Mouse (Mus musculus): ENCODE results near the gene Cwf19l2. TPM values are rescaled to one million over a fixed set of nuclear protein-coding genes. Genes with fewer than 3 reads are reported as not detected.
"Not testable (repeated sequence)": the region's sequence is repeated elsewhere in the genome, so short reads cannot be mapped to it uniquely, and the experiment has no call there.

Gene Cwf19l2
- total RNA-seq (2017), result 69.2 and 74.0 TPM in 2 replicates

GRCm38 (mm10) chr9:3403251-3404208, at the start of gene Cwf19l2:
Gene Cwf19l2 (plus strand): TSS chr9:3403592.
- ATAC-seq (ENCODE audit: extremely low read depth, insufficient number of reproducible peaks, low FRiP score, poor library complexity, severe bottlenecking), result peak; percentile 96

DNA sequence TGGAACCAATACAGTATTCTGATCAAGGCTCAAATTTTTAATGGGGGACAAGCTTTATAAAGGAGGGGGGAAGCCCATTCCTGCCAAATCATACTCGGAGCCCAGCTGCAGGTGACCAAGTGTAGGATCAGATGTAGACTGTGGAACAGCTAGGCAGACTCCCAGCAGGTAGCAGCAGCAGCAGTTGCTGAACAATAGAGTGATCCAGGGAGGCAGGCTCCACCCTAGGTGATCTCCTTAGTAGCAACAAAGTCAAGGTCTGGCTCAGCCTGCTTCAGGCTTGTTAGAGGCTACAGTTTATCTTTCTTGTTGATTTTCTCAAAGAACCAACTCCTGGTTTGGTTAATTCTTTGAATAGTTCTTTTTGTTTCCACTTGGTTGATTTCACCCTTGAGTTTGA, 27.1 kb upstream of the Cwf19l2 start:
- not testable (repeated sequence) for ATAC-seq (ENCODE audit: extremely low read depth, insufficient number of reproducible peaks, low FRiP score, poor library complexity, severe bottlenecking)

DNA sequence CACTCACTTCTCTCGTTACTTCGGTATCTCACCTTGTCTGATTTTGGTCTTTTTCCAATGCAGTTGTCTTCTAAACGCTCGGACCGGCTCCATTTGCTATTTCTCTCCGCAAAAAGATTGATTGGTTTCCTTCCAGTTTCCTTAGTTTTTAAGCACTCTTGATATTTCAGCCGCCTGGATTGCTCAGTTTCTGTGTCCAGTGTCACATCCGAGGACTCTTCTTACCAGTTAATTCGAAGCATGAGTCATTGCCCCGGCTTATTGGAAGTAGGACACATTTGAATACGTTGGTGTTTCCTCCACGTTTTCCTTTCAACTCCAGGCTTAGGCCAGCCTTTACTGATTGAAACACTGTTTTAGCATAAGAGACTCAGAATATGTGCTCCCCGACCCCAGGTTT, 980 bp downstream of the Cwf19l2 start:
- no peak for ATAC-seq (ENCODE audit: extremely low read depth, insufficient number of reproducible peaks, low FRiP score, poor library complexity, severe bottlenecking)

DNA sequence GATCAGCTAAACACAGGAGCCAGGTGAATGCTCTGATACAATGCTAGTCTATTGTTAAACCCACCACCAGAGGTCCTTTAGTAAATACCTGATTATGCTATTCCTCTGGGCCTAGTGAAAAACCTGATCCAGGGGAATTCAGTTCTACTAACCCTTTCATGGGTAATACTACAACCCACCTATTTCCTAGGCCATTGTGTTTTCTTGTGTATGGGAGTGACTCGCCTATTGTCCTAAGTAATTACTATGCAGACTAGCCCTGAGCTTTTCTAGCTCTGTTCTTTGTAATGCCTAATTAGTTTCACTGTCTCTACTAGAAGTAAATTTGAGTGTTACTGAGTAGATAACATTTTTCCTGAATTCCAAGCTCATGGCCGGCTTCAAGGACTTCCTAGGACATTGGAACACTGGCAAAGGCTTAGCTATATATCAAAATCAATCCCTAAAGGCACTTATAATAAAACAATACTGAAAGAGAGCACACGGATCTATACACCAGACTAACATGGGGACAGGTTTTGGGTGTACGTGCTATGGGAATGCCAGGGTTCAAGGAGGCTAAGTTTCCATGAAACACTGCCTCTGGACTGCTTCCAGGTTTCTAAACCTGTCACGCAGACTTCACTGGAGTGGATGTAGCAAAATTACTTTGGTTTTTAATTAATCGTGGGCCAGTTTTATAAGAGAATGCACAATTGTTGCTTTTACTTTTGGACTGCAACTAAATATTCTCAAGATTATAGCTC, 36.3 kb downstream of the Cwf19l2 start:
- ATAC-seq (ENCODE audit: extremely low read depth, insufficient number of reproducible peaks, low FRiP score, poor library complexity, severe bottlenecking), result not testable (repeated sequence)

DNA sequence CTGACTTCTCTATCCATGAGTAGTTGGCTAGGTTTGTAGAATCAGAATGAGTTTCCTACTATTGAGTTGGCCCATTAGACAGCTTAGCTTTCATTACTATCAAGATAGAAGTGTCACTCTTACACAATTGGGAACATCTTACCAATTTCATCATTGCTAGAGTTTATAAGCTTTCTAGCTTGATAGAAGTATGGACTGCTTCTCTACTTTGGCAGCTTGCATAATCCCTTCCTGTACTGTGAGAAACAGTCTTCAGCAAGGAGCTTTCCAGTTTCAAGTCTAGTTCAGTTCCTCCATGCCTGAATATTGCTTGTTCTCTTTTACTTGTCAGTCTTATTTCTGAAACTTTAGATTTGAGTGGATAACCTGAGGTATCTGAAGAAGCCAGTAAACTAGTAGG, 68.5 kb downstream of the Cwf19l2 start:
- no peak for ATAC-seq (ENCODE audit: extremely low read depth, insufficient number of reproducible peaks, low FRiP score, poor library complexity, severe bottlenecking)

DNA sequence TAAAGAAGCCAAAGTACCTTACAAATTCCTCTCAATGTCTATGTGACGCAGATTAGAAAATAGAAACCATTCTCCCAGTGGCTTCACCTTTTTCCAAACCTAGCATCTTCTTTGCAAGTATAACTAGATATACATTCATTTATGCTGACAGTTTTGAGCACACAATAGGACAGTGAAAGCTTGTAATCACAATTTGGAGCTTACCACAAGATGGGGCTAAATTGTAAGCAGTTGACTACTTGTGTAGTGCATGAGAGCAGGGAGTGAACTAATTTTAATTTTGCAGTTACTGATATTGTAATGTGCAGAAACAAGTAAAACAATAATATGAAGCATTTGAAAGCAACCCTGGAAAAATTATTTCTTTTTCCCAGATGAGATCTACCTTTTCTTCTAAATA, 115.3 kb downstream of the Cwf19l2 start:
- ATAC-seq (ENCODE audit: extremely low read depth, insufficient number of reproducible peaks, low FRiP score, poor library complexity, severe bottlenecking), result no peak

GRCm38 (mm10) chr9:3519178-3519577, 115.8 kb downstream of the Cwf19l2 start:
- ATAC-seq (ENCODE audit: extremely low read depth, insufficient number of reproducible peaks, low FRiP score, poor library complexity, severe bottlenecking), result no peak

GRCm38 (mm10) chr9:3521031-3521430, 117.6 kb downstream of the Cwf19l2 start:
- no peak for ATAC-seq (ENCODE audit: extremely low read depth, insufficient number of reproducible peaks, low FRiP score, poor library complexity, severe bottlenecking)

Other genes with a start within 250 kb of the Cwf19l2 start
- 13.0 and 13.4 TPM in 2 replicates for gene Alkbh8, start 68.5 kb upstream of the Cwf19l2 start, total RNA-seq (2017)
- gene Gucy1a2, start 129.2 kb downstream of the Cwf19l2 start, total RNA-seq (2017), result 0.12 TPM in 1 of 2 replicates, not detected in the other